Mouse (Mus musculus): ENCODE measurements around the gene Pex5.
A peak's percentile ranks its signal among the peaks of the same experiment; 100 is the strongest.

The Pex5 gene

DNA sequence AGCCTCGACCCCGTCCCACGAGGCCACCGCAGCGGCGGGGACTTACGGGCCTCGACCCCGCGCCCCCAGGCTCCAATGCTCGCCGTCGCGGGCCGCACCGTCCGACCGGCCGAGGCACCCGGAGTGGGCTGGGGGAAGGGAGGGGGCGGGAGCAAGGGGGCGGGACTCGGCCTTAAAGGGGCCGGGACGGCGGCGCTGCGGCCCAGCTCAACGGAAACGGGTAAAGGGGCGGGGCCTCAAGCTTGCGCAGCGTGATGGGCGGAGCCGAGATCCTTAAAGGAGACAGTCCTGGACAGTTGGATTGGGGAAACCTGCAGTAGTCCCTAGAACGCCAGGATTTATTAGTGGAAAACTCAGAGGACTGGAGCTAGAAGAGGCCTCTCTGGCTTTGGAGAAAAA lies at the start of gene Pex5:
Gene Pex5 (minus strand): TSS at position 141 of the 399 bp plus-strand sequence.
- DNase-seq (ENCODE audit: low read depth) = peak; percentile 93

DNA sequence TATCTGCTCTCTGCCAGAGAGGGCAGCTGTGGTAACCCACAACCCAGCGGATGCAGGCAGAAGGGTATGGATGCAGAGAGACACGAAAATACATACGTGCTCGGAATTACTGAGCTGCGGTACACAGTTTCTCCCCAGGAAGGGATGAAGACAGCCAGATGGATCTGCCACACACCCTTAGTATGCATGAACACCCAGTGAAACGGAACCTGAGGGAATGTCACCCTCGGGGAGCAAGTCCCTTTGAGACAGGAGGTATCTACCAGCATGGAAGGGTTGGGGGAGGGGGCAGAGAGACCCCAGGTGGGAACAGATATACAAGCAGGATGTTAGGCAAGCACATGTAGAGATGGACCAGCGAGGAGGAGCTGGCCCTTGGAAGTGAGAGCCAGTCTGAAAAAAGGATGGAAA lies 49.0 kb upstream of the Pex5 start:
- peak; percentile 15 for DNase-seq (ENCODE audit: low read depth)

DNA sequence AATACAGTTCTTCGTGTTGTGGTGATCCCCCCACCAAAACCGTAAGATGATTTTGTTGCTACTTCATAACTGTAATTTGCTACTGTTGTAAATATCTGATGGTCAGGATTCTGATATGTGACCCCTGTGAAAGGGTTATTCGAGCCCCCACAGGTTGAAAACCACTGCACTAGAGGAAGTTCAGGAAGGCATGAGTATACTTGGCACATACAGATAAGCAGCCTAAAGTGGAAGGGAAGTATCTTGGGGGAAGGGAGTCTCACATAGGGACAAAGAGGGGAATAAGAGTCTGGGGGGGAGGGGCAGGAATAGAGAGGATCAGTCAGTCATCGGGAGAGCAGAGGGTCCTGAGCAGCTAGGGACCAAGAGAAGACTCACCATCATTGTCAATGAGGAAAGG lies 44.5 kb upstream of the Pex5 start:
- DNase-seq (ENCODE audit: low read depth) = no peak

DNA sequence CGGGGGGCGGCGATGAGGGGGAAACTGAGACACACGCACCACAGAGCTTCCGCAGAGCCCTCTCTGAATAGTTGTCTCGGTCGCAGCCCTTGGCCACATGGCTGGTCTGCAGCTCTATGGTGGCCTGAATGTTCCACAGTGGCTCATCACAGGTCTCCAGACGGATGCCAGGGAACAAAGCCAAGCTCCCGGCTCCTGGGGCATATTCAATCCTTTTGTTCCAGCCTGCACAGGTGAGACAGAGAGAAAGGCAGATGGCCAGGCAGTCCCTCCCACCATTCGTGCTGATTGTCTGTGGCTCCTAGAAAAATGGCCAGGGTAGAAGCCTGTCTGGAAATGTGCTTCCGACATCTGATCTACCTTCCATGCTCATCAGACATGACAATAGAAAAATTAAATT lies 43.6 kb upstream of the Pex5 start:
- no peak for DNase-seq (ENCODE audit: low read depth)

DNA sequence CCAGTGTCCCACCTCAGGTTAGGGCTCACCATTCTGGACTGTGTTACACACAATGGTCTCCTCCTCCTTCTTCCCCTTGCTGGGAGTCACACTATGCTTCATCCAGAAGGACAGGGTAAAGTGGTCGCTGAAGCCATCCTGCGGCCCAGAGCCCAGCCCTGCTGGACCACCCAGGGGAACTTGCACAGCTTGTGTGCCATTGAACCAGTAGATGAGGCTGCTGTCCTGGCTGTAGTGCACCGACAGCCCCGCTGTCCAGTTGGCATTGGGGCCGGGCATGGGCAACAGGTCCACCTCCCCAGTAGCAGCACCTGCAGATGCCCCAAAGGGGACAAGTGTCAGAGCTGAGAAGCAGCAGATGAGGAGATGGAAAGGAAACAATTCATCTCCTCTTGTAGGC lies 43.0 kb upstream of the Pex5 start:
- no peak for DNase-seq (ENCODE audit: low read depth)

DNA sequence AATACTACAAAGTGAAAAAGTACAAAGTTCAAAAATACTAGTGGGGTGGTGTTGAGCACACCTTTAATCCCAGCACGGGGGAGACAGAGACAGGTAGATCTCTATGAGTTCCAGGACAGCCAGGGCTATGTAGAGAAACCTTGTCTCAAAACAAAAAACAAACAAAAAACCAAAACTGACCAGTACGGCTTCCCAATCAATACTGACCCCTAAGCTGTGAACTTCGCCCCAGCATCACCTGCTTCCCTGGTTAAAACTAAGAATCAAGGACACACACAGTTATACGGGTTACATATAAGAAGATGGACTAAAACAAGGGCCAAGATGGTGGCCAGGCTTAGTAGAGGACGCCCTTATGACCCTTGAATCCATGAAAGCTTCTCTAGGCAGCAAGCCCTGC lies 41.4 kb upstream of the Pex5 start:
- no peak for DNase-seq (ENCODE audit: low read depth)

DNA sequence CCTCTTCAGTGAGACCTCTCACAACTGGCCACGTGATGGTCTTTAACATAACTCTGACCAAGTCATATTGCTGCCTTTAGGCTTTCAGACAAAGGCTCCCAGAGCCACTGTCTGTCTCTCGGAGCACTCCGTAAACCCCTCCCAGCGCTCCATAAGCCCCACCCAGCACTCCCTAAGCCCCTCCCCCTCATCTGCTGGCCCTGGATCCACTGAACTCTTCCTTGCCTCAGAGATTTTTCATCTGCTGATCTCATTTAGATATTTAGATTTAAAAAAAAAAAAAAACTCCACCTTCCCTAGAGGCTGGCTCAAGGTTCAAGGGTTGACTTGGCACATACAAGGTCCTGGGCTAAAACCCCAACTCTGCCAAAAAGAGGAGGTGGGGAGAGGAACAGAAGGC lies 38.9 kb upstream of the Pex5 start:
- DNase-seq (ENCODE audit: low read depth) = no peak

DNA sequence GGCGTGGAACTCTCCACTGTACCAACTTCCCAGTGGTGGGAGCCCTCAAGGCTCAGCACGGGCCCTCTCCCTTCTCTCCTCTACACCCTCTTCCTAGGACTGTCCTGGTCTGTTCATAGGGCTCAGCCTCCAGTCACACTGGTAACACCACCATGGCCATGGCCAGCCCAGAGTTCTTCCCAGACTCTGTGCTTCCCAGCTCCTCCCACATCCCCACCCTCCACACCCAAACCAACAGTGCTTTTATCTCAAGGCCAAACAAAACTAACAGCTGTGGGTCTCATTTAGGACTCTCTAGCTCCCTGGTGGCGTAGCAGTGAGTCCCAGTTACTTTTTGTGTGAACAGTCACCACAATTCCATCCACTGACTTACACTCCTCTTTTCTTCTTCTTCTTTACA lies 37.1 kb upstream of the Pex5 start:
- DNase-seq (ENCODE audit: low read depth) = no peak

DNA sequence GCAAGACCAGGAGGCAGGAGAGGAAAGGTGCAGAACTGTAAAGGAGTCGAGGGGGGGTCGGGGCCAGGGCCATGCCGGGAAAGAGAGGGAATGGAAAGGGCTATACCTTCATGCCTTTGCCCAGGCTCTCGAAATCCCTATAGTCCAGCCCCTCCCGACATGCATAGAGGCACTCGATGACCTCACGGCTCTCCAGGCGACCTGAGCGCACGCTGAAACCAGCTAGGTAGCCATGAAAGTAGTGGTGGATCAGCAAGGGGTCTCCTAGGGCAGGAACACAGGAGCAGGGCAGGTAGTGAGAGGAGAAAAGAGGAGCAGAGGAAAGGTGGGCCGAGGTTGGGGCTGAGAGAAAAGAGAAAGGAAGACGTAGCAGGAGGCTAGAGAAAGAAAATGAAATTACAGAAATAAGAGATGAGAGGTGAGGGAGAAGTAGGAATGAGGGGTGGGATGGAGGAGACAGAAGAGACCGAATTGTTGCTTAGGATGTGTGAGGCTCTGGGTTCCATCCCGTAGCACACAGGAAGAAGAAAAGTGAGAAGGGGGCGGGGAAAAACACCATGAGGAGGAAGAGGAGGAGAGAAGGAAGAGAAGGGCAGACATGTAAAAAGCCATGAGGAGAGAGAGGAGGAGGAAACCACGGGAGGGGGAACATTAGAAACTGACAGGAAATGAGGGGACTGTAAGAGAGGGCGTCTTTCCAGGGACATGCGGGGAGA lies 35.0 kb upstream of the Pex5 start:
- DNase-seq (ENCODE audit: low read depth) = no peak

DNA sequence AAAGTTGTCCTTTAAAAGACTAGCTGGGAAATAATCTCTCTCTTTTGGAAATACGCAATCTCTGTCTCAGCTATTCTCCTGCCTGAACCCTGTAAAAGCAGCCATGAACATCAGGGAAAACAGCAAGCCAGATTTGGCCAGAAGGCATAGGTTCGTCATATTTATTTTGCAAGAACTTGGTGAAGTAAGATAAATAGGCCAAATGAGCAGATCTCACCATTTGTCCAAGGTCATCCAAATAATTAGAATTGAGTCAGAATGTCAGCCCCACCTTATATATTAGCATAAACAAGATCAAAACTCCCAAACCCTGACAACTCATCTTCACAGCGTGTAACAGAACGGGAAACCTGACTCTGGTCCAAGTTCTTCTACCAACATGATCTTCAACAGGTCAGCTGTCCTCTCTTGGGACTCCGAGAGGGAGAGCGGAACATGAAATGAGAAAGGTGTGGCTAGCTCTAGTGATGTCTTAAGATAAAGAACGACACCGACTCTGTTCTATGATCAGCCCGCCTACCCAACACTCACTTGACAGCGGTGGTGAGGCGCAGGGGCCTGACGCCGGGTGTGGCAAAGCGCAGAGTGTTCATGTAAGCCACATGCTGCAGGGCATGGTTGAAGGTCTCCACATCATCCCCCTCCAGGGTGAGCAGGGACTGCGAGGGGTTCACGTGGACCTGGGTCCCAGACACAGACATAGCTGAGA lies 34.2 kb upstream of the Pex5 start:
- no peak for DNase-seq (ENCODE audit: low read depth)

DNA sequence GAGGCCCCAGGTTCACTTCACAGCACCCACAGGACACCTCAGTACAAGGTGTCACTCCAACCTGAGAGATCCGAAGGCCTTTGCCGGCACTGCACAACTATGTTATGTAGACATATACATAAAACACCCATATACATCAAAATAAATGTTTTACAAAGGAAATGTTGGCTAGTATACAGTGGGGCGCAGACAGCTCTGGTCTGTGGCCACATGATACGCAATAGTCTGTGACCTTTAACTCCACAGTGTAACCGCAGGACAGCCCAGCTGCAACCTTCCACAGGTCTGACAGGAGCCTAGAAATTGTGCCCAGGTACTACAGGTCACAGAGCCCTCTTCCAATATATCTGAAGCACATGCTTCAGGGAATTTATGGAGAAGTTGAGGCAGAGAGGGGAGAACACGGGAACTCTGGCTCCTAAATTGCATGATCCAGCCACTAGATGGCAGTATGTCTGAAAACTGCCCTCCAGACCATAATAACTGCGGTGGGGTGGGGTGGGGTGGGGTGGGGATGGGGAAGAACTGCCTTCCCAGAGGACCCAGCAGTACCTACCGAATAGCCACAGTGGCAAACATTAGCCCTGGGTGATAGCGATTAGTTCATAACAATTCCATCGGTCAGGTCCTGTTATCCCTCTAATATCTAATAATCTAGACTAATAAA lies 33.5 kb upstream of the Pex5 start:
- peak; percentile 27 for DNase-seq (ENCODE audit: low read depth)

DNA sequence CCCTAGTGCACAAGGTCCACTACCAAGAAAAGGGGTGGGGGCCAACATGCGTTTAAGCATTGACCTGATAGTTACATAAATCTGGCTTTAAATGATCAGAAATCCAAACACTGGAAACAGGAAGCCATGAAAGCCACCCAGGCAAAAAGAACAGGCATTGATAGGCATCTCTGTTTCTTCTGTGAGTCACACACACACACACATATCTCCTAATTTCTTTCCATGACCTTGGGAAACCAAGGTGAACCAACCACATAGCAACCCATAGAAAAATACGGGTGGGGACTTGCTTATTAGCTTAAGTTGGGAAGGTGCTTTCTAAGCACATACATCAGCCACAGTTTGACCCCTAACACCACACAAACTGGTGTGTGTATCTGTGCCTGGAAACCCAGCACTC lies 32.5 kb upstream of the Pex5 start:
- DNase-seq (ENCODE audit: low read depth) = no peak

DNA sequence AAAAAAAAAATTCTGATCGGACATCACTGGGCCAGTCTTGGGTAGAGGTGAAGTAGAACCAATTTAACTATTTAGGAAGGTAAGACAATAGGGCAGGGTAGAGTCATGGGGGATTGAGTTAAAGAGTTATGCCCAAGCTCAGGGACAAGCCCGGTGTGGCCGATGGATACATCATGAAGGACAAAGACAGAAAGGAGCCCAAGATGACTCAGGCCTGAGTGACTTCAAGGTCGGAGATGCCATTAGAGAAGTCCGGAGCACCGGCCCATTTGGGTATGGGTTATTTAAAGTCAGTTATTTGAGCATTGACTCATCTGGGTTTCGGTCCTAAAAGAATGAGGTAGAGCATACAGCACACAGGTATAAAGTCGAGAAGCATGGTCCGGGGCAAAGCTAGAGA lies 31.6 kb upstream of the Pex5 start:
- no peak for DNase-seq (ENCODE audit: low read depth)

DNA sequence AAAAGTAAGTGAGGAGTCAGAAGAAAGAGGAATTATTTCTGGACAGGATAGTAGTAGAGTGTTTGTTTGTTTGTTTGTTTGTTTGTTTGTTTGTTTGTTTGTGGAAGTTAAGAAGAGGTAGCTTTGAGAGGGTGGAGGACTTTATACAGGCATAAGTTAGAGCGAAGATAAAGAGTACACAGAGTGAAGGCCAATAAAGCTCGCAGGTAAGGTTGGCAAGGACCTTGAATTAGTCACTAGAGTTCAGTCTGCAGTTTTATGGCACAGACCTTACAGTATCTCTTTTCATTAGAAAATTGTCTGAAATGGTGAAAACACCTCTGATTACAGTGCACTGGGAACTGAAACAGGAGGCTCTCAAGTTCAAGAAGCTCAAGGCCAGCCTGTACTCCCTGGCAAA lies 31.2 kb upstream of the Pex5 start:
- DNase-seq (ENCODE audit: low read depth) = no peak

DNA sequence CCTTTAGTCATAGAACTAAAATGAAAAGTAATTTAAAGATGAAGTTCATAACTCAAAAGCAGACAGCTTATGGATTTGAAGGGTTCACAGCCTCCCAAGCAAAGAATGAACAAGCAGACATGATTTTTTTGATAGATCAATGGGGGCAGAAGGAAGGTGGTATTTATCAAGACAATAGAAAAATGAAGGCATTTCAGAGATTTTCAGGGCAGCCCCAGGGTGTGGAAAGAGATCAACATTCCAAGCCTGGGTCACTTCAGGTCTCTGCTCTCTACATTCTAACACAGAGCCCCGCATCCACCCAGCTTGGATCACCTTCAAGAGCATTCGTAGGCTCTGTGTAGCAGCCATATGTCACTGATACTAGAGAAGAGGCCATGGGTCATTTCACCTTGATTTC lies 28.5 kb upstream of the Pex5 start:
- DNase-seq (ENCODE audit: low read depth) = no peak

DNA sequence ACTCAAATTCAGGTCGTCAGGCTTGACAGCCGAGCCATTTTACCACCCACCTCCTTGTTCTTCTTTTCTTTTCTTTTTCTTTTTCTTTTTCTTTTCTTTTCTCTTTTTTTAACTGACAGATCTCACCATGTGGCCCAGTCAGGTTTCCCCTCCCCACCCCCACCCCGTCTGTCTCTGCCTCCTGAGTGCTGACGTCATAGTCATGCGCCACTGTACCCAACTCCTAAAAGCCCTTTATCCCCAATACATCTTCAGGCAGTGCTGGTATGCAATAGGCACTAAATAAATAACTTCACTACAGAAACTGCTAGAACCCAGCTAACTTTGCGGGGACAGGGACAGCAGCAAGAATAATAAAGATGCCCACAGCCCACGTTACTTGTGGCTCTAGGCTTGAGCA lies 21.4 kb upstream of the Pex5 start:
- DNase-seq (ENCODE audit: low read depth) = no peak

DNA sequence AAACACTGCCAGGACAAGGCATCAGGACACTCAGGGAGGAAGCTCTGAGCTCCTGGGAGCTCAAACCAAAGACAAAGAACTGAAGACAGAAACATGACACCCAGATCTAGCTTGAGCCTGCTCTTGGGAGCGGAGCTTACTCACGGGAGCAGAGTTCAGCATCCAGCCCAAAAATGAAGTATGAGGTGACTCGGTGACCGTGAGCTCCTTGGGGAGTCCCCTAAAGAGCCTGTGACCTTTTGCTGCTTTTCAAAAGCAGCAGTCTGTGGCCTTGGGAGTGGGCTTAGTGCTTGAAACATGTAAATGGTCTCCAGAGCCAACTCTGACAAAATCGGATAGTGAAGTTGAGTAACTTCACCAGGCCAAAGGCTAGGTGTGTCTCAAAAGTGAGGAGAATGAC lies 20.3 kb upstream of the Pex5 start:
- DNase-seq (ENCODE audit: low read depth) = no peak

DNA sequence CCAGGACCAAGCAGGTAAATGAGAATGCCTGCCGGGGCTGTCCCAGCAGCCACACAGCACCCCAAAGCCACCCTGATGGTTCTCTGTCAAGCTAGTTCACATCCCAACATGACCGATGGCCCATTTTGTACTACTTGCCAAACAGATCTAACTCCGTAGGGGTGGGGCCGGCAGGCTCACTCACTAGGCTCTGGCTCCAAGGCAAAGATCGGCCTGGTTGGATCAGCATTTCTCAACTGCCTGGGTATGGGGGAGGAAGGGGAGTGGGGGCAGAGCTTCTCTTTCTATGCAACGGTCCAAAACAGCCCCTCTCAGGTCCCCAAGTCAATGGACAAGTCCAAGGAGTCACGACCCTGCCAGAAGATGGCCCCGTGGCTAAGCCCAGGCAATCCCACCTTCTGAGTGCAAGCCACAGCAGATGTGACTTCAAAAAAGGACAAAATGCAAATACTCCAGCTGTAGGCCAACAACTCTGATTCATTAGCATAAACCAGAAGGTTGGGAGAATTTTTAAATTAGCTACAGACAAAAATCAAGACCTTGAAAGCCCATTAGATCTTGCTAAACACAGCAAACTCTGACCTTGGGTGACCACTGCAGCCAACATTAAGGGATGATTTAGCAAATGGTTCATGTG lies 18.9 kb upstream of the Pex5 start:
- DNase-seq (ENCODE audit: low read depth) = no peak

DNA sequence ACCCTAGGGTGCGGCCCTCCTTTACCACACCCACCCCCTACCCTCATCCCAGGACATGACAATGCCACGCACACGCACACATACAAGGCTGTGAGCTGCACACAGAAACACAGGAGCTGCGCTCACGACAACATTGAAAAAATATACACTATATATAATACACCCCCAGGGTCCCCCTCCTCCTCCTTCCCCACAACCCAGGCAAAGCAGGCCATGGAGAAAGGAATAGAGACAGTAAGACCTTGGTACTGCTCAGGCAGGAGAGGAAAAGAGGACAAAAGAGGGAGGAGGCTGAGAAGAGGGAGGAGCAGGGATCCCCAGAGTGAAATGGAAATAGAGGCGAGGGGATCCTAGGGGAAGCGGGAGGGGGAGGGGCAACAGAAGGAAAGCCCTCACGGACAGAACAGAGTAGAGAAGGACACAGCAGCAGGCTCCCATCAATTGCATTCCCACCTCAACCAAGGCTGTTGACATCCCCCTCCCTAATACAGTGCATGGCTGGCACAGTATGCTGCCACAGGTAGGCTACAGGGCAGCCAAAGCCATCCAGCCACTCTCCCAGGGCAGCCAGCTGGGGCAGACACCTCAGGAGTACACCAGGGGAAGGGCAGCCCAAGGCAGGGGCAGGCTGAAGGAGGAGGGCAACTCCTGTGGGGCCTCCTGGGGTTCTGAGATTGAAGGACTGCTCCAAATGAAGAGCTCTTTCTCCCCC lies 16.1 kb upstream of the Pex5 start:
- DNase-seq (ENCODE audit: low read depth) = no peak

DNA sequence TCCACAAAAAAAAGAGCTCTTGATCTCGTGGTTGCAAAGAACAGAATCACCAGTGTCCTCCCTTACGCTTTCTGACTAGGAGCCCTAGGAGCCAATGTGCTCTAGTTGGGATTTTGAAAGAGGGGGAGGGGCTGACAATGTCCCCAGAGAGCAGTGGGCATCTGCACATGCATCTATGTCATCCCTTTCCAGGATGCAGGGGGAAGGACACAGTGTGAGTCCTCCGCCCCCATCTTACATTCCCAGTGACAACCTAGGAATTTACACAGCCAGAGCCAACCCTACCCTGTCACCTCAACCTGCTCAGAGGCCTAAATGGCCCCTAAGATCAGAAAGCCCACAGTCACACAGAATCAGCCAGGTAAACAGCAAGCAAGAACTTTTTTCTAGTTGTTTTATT lies 15.5 kb upstream of the Pex5 start:
- DNase-seq (ENCODE audit: low read depth) = no peak

DNA sequence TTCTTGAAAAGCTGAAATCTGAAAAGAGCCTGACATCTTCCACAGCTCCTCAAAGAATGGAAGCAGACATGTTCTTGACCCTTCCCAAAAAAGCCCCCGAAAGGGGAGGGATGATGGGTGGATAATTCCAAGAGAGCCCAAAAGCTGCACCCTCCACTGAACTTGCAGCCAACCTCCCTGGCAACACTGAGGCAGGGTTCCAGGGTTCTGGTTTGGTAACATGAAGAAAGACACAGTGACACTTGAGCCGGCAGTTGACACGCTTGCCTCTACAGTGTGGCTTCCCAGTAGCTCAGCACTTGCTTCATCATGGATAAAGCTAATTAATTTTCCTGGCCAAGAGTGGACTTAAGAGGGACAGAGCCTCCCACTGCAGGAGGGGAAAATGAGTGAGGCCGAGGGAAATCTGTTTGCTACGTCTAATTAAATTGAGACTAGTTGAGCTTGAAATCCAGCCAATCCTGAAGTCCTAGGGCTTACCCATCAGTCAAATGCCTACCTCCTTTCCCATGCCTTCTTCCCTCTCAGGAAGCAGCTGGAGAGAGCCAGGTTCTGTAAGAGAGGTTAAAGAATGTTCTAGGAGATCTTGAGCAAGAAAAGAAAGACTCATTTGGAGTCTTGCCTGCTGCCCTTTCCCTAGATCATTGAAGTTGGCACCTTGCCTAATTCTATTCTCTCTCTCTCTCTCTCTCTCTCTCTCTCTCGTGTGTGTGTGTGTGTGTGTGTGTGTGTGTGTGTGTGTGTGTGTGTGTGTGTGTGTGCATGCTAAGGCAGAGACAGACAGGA lies 13.1 kb upstream of the Pex5 start:
- DNase-seq (ENCODE audit: low read depth) = no peak

DNA sequence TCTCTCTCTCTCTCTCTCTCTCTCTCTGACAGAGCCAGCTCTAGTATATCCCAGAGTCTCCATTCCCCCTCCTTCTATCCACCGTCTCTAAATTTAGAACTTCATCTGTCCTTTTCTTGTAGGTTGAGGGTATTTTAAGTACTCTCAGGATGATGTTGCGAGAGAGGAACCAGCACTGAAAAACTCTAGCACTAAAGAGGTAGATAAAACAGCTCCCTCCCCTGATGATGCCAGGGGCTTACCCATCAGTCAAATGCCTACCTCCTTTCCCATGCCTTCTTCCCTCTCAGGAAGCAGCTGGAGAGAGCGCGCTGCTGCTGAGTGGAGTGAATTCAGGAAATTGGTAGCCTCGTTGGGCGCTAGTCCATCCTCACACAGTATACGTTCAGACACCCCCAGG lies 12.4 kb upstream of the Pex5 start:
- no peak for DNase-seq (ENCODE audit: low read depth)
